Mouse (Mus musculus): Measurements from ENCODE around the gene Slc2a9. TPM values are rescaled to one million over a fixed set of nuclear protein-coding genes. Genes with fewer than 3 reads are reported as not detected.

The Slc2a9 gene
- polyA plus RNA-seq, 1 experiment from 2014 or later = 0.23 TPM

- Histone ChIP-seq H3K27ac (ENCODE audit: low read length) (no peak overlapping the region), H3K9me3 (replicated peaks; ENCODE audit: control insufficient read depth, low read length, poor library complexity, severe bottlenecking) (no peaks in the 10 kb centered on the region), H3K4me2 (ENCODE audit: low read length) (no peak overlapping the region), H3K9ac (ENCODE audit: low read depth, low read length) (no peak overlapping the region), H3K27me3 (ENCODE audit: control insufficient read depth, insufficient read depth, low read depth, low read length) (no peaks in the 10 kb centered on the region), H3K4me1 (ENCODE audit: control insufficient read depth, insufficient read depth, low read length) (no peaks in the 10 kb centered on the region), H3K36me3 (ENCODE audit: control insufficient read depth, insufficient read depth, low read length) (no peaks in the 10 kb centered on the region), H3K4me3 (ENCODE audit: low read depth, low read length) (no peak overlapping the region)
- ATAC-seq = no peak
- 81% methylated on average over 3 of the region's 3 CpGs for WGBS
These were observed 146.0 kb downstream of the Slc2a9 start for GRCm38 (mm10) chr5:38356927-38357326.

- no peak for ATAC-seq
- Histone ChIP-seq H3K27me3 (ENCODE audit: control insufficient read depth, insufficient read depth, low read depth, low read length) (no peaks in the 10 kb centered on the region), H3K27ac (ENCODE audit: low read length) (no peak overlapping the region), H3K4me2 (ENCODE audit: low read length) (no peak overlapping the region), H3K9ac (ENCODE audit: low read depth, low read length) (no peak overlapping the region), H3K4me1 (ENCODE audit: control insufficient read depth, insufficient read depth, low read length) (peaks cover 8% of the 10 kb centered on the region; the same call in 1 of the 2 replicates), H3K9me3 (replicated peaks; ENCODE audit: control insufficient read depth, low read length, poor library complexity, severe bottlenecking) (no peaks in the 10 kb centered on the region), H3K36me3 (ENCODE audit: control insufficient read depth, insufficient read depth, low read length) (no peaks in the 10 kb centered on the region), H3K4me3 (ENCODE audit: low read depth, low read length) (no peak overlapping the region)
- WGBS = 12% methylated on average over 5 of the region's 5 CpGs
These were observed 152.5 kb downstream of the Slc2a9 start for GRCm38 (mm10) chr5:38350351-38350929.

- peaks cover 8% of the 10 kb centered on the region; the same call in 1 of the 2 replicates for H3K4me1 ChIP-seq (ENCODE audit: control insufficient read depth, insufficient read depth, low read length)
- H3K36me3 ChIP-seq (ENCODE audit: control insufficient read depth, insufficient read depth, low read length) = no peaks in the 10 kb centered on the region
- H3K9ac ChIP-seq (ENCODE audit: low read depth, low read length) = no peak overlapping the region
- no peak overlapping the region for H3K4me2 ChIP-seq (ENCODE audit: low read length)
- no peaks in the 10 kb centered on the region for H3K9me3 ChIP-seq (replicated peaks; ENCODE audit: control insufficient read depth, low read length, poor library complexity, severe bottlenecking)
- peak; percentile 30; the same call in 1 of the 2 replicates for ATAC-seq
- no peak overlapping the region for H3K4me3 ChIP-seq (ENCODE audit: low read depth, low read length)
- 37% methylated on average over 10 of the region's 10 CpGs for WGBS
- H3K27ac ChIP-seq (ENCODE audit: low read length) = no peak overlapping the region
- H3K27me3 ChIP-seq (ENCODE audit: control insufficient read depth, insufficient read depth, low read depth, low read length) = no peaks in the 10 kb centered on the region
These were observed 156.1 kb downstream of the Slc2a9 start for GRCm38 (mm10) chr5:38346646-38347432.

GRCm38 (mm10) chr5:38343101-38343500, 159.8 kb downstream of the Slc2a9 start:
- 49% methylated on average over 3 of the region's 3 CpGs for WGBS
- H3K27ac ChIP-seq (ENCODE audit: low read length) = no peak overlapping the region
- H3K36me3 ChIP-seq (ENCODE audit: control insufficient read depth, insufficient read depth, low read length) = no peaks in the 10 kb centered on the region
- H3K4me2 ChIP-seq (ENCODE audit: low read length) = no peak overlapping the region
- no peak overlapping the region for H3K4me3 ChIP-seq (ENCODE audit: low read depth, low read length)
- ATAC-seq = peak; percentile 55; the same call in 1 of the 2 replicates
- no peaks in the 10 kb centered on the region for H3K27me3 ChIP-seq (ENCODE audit: control insufficient read depth, insufficient read depth, low read depth, low read length)
- no peaks in the 10 kb centered on the region for H3K9me3 ChIP-seq (replicated peaks; ENCODE audit: control insufficient read depth, low read length, poor library complexity, severe bottlenecking)
- H3K4me1 ChIP-seq (ENCODE audit: control insufficient read depth, insufficient read depth, low read length) = peaks cover 6% of the 10 kb centered on the region; the same call in 1 of the 2 replicates
- H3K9ac ChIP-seq (ENCODE audit: low read depth, low read length) = no peak overlapping the region

GRCm38 (mm10) chr5:38334582-38334981, 168.4 kb downstream of the Slc2a9 start:
- H3K4me2 ChIP-seq (ENCODE audit: low read length) = no peak overlapping the region
- H3K4me1 ChIP-seq (ENCODE audit: control insufficient read depth, insufficient read depth, low read length) = no peaks in the 10 kb centered on the region
- WGBS = 42% methylated on average over 1 of the region's 1 CpGs
- no peaks in the 10 kb centered on the region for H3K9me3 ChIP-seq (replicated peaks; ENCODE audit: control insufficient read depth, low read length, poor library complexity, severe bottlenecking)
- H3K4me3 ChIP-seq (ENCODE audit: low read depth, low read length) = no peak overlapping the region
- no peaks in the 10 kb centered on the region for H3K36me3 ChIP-seq (ENCODE audit: control insufficient read depth, insufficient read depth, low read length)
- H3K27me3 ChIP-seq (ENCODE audit: control insufficient read depth, insufficient read depth, low read depth, low read length) = no peaks in the 10 kb centered on the region
- no peak for ATAC-seq
- H3K9ac ChIP-seq (ENCODE audit: low read depth, low read length) = no peak overlapping the region
- H3K27ac ChIP-seq (ENCODE audit: low read length) = no peak overlapping the region

GRCm38 (mm10) chr5:38333381-38333780, 169.6 kb downstream of the Slc2a9 start:
- Histone ChIP-seq H3K4me1 (ENCODE audit: control insufficient read depth, insufficient read depth, low read length) (no peaks in the 10 kb centered on the region), H3K9me3 (replicated peaks; ENCODE audit: control insufficient read depth, low read length, poor library complexity, severe bottlenecking) (no peaks in the 10 kb centered on the region), H3K27me3 (ENCODE audit: control insufficient read depth, insufficient read depth, low read depth, low read length) (no peaks in the 10 kb centered on the region), H3K4me2 (ENCODE audit: low read length) (no peak overlapping the region), H3K27ac (ENCODE audit: low read length) (no peak overlapping the region), H3K36me3 (ENCODE audit: control insufficient read depth, insufficient read depth, low read length) (no peaks in the 10 kb centered on the region), H3K4me3 (ENCODE audit: low read depth, low read length) (no peak overlapping the region), H3K9ac (ENCODE audit: low read depth, low read length) (no peak overlapping the region)
- WGBS = 81% methylated on average over 4 of the region's 4 CpGs
- ATAC-seq = no peak

- peak within 1 kb of the TSS; percentile 49 for H3K4me3 ChIP-seq (ENCODE audit: low read depth, low read length)
- H3K4me2 ChIP-seq (ENCODE audit: low read length) = peak within 1 kb of the TSS; percentile 76
- H3K36me3 ChIP-seq (ENCODE audit: control insufficient read depth, insufficient read depth, low read length) = no peaks in the 10 kb centered on the region
- no peak within 1 kb of the TSS for H3K27ac ChIP-seq (ENCODE audit: low read length)
- no peaks in the 10 kb centered on the region for H3K9me3 ChIP-seq (replicated peaks; ENCODE audit: control insufficient read depth, low read length, poor library complexity, severe bottlenecking)
- WGBS = 3% methylated on average over 67 of the region's 67 CpGs
- H3K9ac ChIP-seq (ENCODE audit: low read depth, low read length) = peak within 1 kb of the TSS; percentile 52
- peaks cover 31% of the 10 kb centered on the region for H3K27me3 ChIP-seq (ENCODE audit: control insufficient read depth, insufficient read depth, low read depth, low read length)
- peak; percentile 83 for ATAC-seq
- H3K4me1 ChIP-seq (ENCODE audit: control insufficient read depth, insufficient read depth, low read length) = 0 out of 2 replicates have a peak, but pooled peaks cover 2% of the 10 kb centered on the region
These were observed 183.8 kb downstream of the Slc2a9 start, which contains the start of gene Drd5 for GRCm38 (mm10) chr5:38318966-38319786. Gene Drd5, plus strand, starts transcription at chr5:38319367.

- no peak overlapping the region for H3K4me2 ChIP-seq (ENCODE audit: low read length)
- H3K27me3 ChIP-seq (ENCODE audit: control insufficient read depth, insufficient read depth, low read depth, low read length) = no peaks in the 10 kb centered on the region
- H3K9ac ChIP-seq (ENCODE audit: low read depth, low read length) = no peak overlapping the region
- WGBS = 68% methylated on average over 3 of the region's 3 CpGs
- no peak overlapping the region for H3K27ac ChIP-seq (ENCODE audit: low read length)
- H3K9me3 ChIP-seq (replicated peaks; ENCODE audit: control insufficient read depth, low read length, poor library complexity, severe bottlenecking) = no peaks in the 10 kb centered on the region
- no peak for ATAC-seq
- no peaks in the 10 kb centered on the region for H3K4me1 ChIP-seq (ENCODE audit: control insufficient read depth, insufficient read depth, low read length)
- no peaks in the 10 kb centered on the region for H3K36me3 ChIP-seq (ENCODE audit: control insufficient read depth, insufficient read depth, low read length)
- H3K4me3 ChIP-seq (ENCODE audit: low read depth, low read length) = no peak overlapping the region
These were observed 193.1 kb downstream of the Slc2a9 start for GRCm38 (mm10) chr5:38309795-38310194.

Measured in midbrain, embryonic 16.5 days (tissue).